Mouse (Mus musculus) cortical plate, adult 2 months (tissue): ENCODE results near the gene Dgcr2.

Experiments
- CTCF ChIP-seq: fragments of 200-500 bp; IDR thresholded peaks from 2 replicates; pipeline ENCODE4 v1.5.1; 2011; ENCODE audit warnings: mild to moderate bottlenecking, control low read depth, low read length; ENCODE audit not compliant: insufficient read depth; ENCODE audit errors: extremely low read depth
- POLR2A ChIP-seq: fragments of 200-500 bp; IDR thresholded peaks from 2 replicates; pipeline ENCODE4 v1.6.1; 2011; ENCODE audit warnings: mild to moderate bottlenecking, low read length, control low read depth; ENCODE audit not compliant: insufficient read depth; ENCODE audit errors: extremely low read depth

DNA sequence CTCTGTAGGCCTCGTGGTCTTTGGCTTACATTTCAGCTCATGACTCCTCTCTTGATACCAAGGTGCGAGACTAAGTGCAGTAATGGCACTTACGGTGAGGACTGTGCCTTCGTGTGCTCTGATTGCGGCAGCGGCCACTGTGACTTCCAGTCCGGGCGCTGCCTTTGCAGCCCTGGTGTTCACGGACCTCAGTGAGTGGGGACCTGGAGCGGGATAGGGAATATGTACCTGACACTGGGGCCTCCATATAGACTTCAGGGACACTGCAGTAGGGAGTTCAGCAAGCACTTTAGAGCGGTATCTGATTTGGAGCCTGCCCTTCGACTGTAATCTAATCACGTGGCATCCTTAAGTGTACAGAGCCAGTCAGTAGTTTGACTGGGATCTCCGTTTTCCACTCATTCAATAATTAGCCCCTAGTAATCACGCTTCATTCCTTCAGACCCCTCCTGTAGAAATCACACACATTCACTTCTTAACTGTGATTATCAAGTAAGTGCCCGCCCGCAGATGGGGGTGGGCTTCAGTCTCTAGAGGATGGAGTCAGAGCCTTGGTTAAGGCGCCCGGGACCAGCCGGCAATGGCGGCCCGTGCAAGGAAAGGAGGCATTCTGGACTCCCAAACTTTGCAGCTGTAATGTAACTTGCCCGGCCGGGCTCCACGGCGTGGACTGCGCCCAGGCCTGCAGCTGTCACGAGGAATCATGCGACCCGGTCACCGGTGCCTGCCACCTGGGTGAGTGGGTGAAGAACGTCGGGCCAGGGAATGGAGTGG is 94.5 kb downstream of the Dgcr2 start:
- TF ChIP-seq CTCF (no peak), POLR2A (no peak)
